Mouse (Mus musculus) intestine, postnatal 0 days (tissue): ENCODE measurements at regions not wholly inside any gene's neighbourhood (a gene's known extent, or its start where the extent isn't known, plus 50 kb on each side); places are given as distances from the start of the nearest gene placed in this dataset.

ENCODE experiments used
- ATAC-seq: fragments of 200-750 bp; cut with Nextera tagmentation; 2 replicates; pipeline ENCODE4 v1.8.0; 2017; ENCODE audit warnings: mild to moderate bottlenecking, moderate TSS enrichment, moderate library complexity
- H3K27ac ChIP-seq: fragments of 300-500 bp; sonication (generic); 2 replicates; pipeline ENCODE4 v1.5.1; 2014; ENCODE audit warnings: mild to moderate bottlenecking, low read depth, low read length, moderate library complexity
- H3K27me3 ChIP-seq: fragments of 300-500 bp; sonication (generic); replicated peaks from 2 replicates; pipeline ENCODE4 v1.6.1; 2014; ENCODE audit warnings: low read length, mixed read lengths; ENCODE audit not compliant: control insufficient read depth, insufficient read depth
- H3K36me3 ChIP-seq: fragments of 300-500 bp; sonication (generic); 2 replicates; pipeline ENCODE4 v1.6.1; 2014; ENCODE audit warnings: mild to moderate bottlenecking, moderate library complexity; ENCODE audit not compliant: control insufficient read depth, insufficient read depth
- H3K4me1 ChIP-seq: fragments of 300-500 bp; sonication (generic); replicated peaks from 2 replicates; pipeline ENCODE4 v1.6.1; 2014; ENCODE audit warnings: antibody characterized with exemption, low read length, mixed read lengths; ENCODE audit not compliant: control insufficient read depth, insufficient read depth
- H3K4me2 ChIP-seq: fragments of 300-500 bp; sonication (generic); replicated peaks from 2 replicates; pipeline ENCODE4 v1.6.1; 2014; ENCODE audit warnings: low read depth, mild to moderate bottlenecking, moderate library complexity
- H3K4me3 ChIP-seq: fragments of 300-500 bp; sonication (generic); 2 replicates; pipeline ENCODE4 v1.5.1; 2014; ENCODE audit warnings: low read depth, low read length
- H3K9ac ChIP-seq: fragments of 300-500 bp; sonication (generic); 2 replicates; pipeline ENCODE4 v1.6.1; 2014; ENCODE audit warnings: mild to moderate bottlenecking, low read depth, low read length
- H3K9me3 ChIP-seq: fragments of 300-500 bp; sonication (generic); 2 replicates; pipeline ENCODE4 v1.6.1; 2016; ENCODE audit warnings: mixed run types; ENCODE audit not compliant: control insufficient read depth
- CTCF ChIP-seq: sonication (generic); IDR thresholded peaks from 2 replicates; pipeline ENCODE4 v1.5.1; 2016; ENCODE audit warnings: low read depth, mild to moderate bottlenecking, control low read depth, antibody characterized with exemption, moderate library complexity
- WGBS: fragments of 180-500 bp; shearing (Covaris S2); extraction: QIAGEN DNeasy Blood & Tissue Kit; methylation state at CpG from one replicate; pipeline ENCODE4 v1.1.7; 2014; 5-methylcytosine and 5-hydroxymethylcytosine counted together

GRCm38 (mm10) chr10:67339371-67339929 is 54.3 kb upstream of the Nrbf2 start:
- no peaks in the 10 kb centered on the region for H3K27me3 ChIP-seq
- H3K9me3 ChIP-seq = no peaks in the 10 kb centered on the region
- no peak overlapping the region for H3K4me2 ChIP-seq
- no peaks in the 10 kb centered on the region for H3K36me3 ChIP-seq
- ATAC-seq = no peak
- H3K27ac ChIP-seq = no peak overlapping the region
- H3K4me3 ChIP-seq = no peak overlapping the region
- H3K4me1 ChIP-seq = no peaks in the 10 kb centered on the region
- H3K9ac ChIP-seq = no peak overlapping the region
- WGBS = 52% methylated on average over 10 of the region's 10 CpGs
- no peak for TF ChIP-seq CTCF

GRCm38 (mm10) chr10:67344722-67345121 is 59.6 kb upstream of the Nrbf2 start:
- 89% methylated on average over 4 of the region's 4 CpGs for WGBS
- ATAC-seq = no peak
- Histone ChIP-seq H3K4me3 (no peak overlapping the region), H3K4me2 (no peak overlapping the region), H3K27me3 (no peaks in the 10 kb centered on the region), H3K9ac (no peak overlapping the region), H3K36me3 (no peaks in the 10 kb centered on the region), H3K4me1 (no peaks in the 10 kb centered on the region), H3K9me3 (no peaks in the 10 kb centered on the region), H3K27ac (no peak overlapping the region)
- no peak for TF ChIP-seq CTCF

GRCm38 (mm10) chr10:67350956-67351355 is 65.9 kb upstream of the Nrbf2 start:
- H3K36me3 ChIP-seq = no peaks in the 10 kb centered on the region
- H3K27ac ChIP-seq = no peak overlapping the region
- H3K4me2 ChIP-seq = no peak overlapping the region
- no peak for ATAC-seq
- H3K9me3 ChIP-seq = no peaks in the 10 kb centered on the region
- no peaks in the 10 kb centered on the region for H3K4me1 ChIP-seq
- H3K9ac ChIP-seq = no peak overlapping the region
- no peak overlapping the region for H3K4me3 ChIP-seq
- H3K27me3 ChIP-seq = no peaks in the 10 kb centered on the region
- TF ChIP-seq CTCF = no peak
- WGBS = 37% methylated on average over 2 of the region's 2 CpGs

DNA sequence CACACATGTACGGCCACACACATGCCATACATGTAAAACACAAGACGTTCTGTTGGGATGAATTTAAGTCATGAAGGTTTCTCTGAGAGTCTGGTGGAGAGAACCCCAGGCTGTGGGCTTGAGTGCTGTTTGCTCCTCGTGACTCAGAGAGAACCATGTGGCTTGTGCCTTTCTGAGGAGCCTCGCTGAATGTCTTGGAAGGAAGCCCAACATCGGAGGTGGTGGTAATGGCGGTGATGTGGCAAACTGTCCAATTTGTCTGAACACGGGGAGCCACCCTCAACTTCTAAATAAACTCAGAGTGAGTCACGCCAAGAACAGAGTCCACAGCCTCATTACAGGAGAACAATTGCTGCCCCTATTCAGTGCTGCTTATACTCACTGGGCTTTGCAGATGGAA is 75.7 kb upstream of the Nrbf2 start:
- TF ChIP-seq CTCF = no peak
- no peak overlapping the region for H3K4me3 ChIP-seq
- H3K9me3 ChIP-seq = no peaks in the 10 kb centered on the region
- WGBS = 77% methylated on average over 8 of the region's 8 CpGs
- H3K36me3 ChIP-seq = no peaks in the 10 kb centered on the region
- H3K4me1 ChIP-seq = no peaks in the 10 kb centered on the region
- ATAC-seq = no peak
- no peak overlapping the region for H3K9ac ChIP-seq
- H3K27me3 ChIP-seq = no peaks in the 10 kb centered on the region
- H3K27ac ChIP-seq = no peak overlapping the region
- no peak overlapping the region for H3K4me2 ChIP-seq

DNA sequence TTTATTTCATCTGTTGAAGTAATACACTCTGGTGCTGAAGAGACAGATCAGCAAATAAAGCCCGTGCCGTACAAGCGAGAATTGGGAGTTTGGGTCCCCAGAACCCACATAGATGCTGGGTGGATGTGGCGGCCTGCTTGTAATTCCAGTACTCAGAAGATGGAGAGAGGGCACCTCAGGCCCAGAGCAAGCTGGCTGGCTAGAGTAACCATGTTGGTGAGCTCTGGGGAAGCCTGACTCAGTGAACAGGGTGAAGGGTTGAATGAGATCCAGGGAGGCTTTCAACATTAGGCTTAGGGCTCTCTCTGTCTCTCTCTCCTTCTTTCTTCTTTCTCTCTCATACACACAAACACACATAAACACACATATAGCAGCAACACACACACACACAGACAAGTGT is 76.2 kb upstream of the Nrbf2 start:
- no peaks in the 10 kb centered on the region for H3K36me3 ChIP-seq
- no peak overlapping the region for H3K4me2 ChIP-seq
- no peak for TF ChIP-seq CTCF
- no peak overlapping the region for H3K27ac ChIP-seq
- no peak for ATAC-seq
- H3K9ac ChIP-seq = no peak overlapping the region
- no peaks in the 10 kb centered on the region for H3K9me3 ChIP-seq
- H3K4me1 ChIP-seq = no peaks in the 10 kb centered on the region
- WGBS = 100% methylated on average over 4 of the region's 4 CpGs
- H3K27me3 ChIP-seq = no peaks in the 10 kb centered on the region
- no peak overlapping the region for H3K4me3 ChIP-seq

- ATAC-seq = no peak
- H3K4me1 ChIP-seq = no peaks in the 10 kb centered on the region
- no peak overlapping the region for H3K9ac ChIP-seq
- no peak overlapping the region for H3K4me2 ChIP-seq
- H3K4me3 ChIP-seq = no peak overlapping the region
- 88% methylated on average over 3 of the region's 3 CpGs for WGBS
- H3K9me3 ChIP-seq = no peaks in the 10 kb centered on the region
- H3K27ac ChIP-seq = no peak overlapping the region
- no peaks in the 10 kb centered on the region for H3K27me3 ChIP-seq
- no peaks in the 10 kb centered on the region for H3K36me3 ChIP-seq
- no peak for TF ChIP-seq CTCF
Measured at GRCm38 (mm10) chr10:67364595-67364994, 79.5 kb upstream of the Nrbf2 start.

GRCm38 (mm10) chr10:67365158-67365557 is 80.1 kb upstream of the Nrbf2 start:
- Histone ChIP-seq H3K4me2 (no peak overlapping the region), H3K4me3 (no peak overlapping the region), H3K27ac (no peak overlapping the region), H3K9me3 (no peaks in the 10 kb centered on the region), H3K36me3 (no peaks in the 10 kb centered on the region), H3K9ac (no peak overlapping the region), H3K4me1 (no peaks in the 10 kb centered on the region), H3K27me3 (no peaks in the 10 kb centered on the region)
- 88% methylated on average over 7 of the region's 7 CpGs for WGBS
- ATAC-seq = no peak
- no peak for TF ChIP-seq CTCF
